Mouse (Mus musculus): Measurements from ENCODE around the gene Wdr37. TPM values are rescaled to one million over a fixed set of nuclear protein-coding genes. Genes with fewer than 3 reads are reported as not detected.

Wdr37 gene
- polyA plus RNA-seq, 1 experiment from 2014 or later, result 50.7 TPM

DNA sequence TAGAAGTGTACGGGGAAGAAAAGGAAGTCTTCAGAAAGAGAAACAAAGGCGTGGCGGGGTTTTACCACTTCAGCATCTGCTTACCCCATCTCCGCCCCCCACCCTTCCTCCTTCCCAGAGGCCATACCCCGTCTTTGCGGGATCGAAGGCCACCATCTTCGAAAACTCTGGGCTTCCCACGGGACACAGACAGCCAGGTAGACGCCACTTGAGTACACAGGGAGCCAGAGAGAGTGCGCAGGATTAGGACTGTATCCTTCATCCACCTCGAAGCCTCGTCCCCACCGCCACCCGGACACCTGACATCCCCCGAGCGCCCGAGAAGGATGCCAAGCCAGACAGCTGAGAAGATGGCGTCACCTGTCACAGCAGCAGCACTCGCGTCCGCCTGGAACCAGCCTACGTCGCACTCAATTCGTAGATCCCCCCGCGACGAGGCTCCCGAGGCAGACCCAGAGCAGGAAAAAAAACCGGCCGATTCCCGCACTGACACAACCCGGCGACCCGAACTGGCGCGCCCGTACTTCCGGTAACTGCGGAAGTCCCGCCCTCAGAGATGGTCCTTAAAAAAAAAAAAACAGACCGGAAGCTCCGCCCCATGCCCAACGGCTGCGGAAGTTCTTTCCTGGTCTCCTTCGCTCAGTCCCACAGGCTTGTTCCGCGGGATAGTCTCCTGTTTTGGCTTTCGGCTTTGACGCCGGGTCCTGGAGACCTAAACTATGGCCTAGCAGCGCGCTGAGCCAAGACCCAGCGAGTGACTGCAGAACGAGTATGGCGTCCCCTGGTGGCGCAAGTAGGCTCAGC, 997 bp downstream of the Wdr37 start:
- WGBS, result under 1% methylated on average over 57 of the region's 57 CpGs
- Histone ChIP-seq H3K4me1 (ENCODE audit: control insufficient read depth, insufficient read depth, low read depth, low read length) (peaks cover 15% of the 10 kb centered on the region), H3K4me3 (ENCODE audit: low read length) (peak overlapping the region; percentile 72), H3K4me2 (ENCODE audit: low read length) (peak overlapping the region; percentile 91), H3K9ac (ENCODE audit: low read depth, low read length) (peak overlapping the region; percentile 78), H3K36me3 (ENCODE audit: control insufficient read depth, insufficient read depth, low read length) (no peaks in the 10 kb centered on the region), H3K27ac (ENCODE audit: low read depth, low read length) (peak overlapping the region; percentile 96), H3K27me3 (replicated peaks; ENCODE audit: control insufficient read depth, insufficient read depth, low read length) (no peaks in the 10 kb centered on the region), H3K9me3 (ENCODE audit: control insufficient read depth, low read length) (no peaks in the 10 kb centered on the region)
- peak; percentile 96 for ATAC-seq

DNA sequence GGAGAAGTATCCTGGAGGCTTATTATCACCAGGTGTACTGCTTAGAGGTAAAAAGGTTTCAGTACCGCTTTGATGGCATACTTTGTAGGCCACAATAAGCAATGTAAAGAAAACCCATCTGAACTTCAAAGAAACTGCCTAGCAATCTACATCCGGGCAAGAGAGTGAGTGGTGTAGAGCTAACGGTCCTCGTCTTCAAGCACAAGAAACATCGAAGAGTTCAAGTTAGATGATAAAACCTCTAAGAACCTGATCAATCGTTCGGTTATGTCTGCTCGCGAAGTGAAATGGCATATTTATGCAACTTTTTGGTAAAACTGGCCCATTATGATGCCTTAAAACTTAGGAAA, 1.6 kb downstream of the Wdr37 start:
- 6% methylated on average over 9 of the region's 9 CpGs for WGBS
- no peaks in the 10 kb centered on the region for H3K9me3 ChIP-seq (ENCODE audit: control insufficient read depth, low read length)
- H3K4me1 ChIP-seq (ENCODE audit: control insufficient read depth, insufficient read depth, low read depth, low read length), result peaks cover 15% of the 10 kb centered on the region
- no peaks in the 10 kb centered on the region for H3K27me3 ChIP-seq (replicated peaks; ENCODE audit: control insufficient read depth, insufficient read depth, low read length)
- H3K27ac ChIP-seq (ENCODE audit: low read depth, low read length), result peak overlapping the region; percentile 96
- H3K36me3 ChIP-seq (ENCODE audit: control insufficient read depth, insufficient read depth, low read length), result no peaks in the 10 kb centered on the region
- ATAC-seq, result no peak
- H3K4me3 ChIP-seq (ENCODE audit: low read length), result peak overlapping the region; percentile 72
- H3K9ac ChIP-seq (ENCODE audit: low read depth, low read length), result peak overlapping the region; percentile 78
- peak overlapping the region; percentile 91 for H3K4me2 ChIP-seq (ENCODE audit: low read length)

DNA sequence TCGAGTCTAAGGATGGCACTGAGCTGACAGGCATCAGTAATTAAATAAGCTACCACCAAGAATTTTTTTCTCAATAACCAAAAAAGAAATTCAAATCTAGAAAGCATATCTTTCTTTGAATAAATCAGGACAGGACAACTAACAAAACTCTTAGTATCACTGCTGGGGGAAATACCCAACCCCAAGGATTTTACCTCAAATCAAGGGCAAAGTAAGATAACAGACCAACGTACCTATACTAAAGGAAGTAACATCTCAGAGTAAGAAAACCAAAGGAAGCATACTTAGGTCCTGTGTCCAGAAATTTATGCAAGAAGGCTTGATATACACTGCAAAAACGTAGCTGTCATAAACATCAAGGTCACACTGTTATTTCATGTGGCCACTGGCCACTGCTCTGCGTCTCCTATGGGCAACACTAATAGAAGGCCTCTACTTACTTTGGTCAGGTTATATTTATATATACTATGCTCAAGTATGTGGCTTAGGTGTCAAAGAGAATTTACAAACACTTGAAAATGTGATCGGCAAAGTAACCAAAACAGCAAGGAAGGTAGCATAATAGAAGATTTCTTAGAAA, 2.0 kb downstream of the Wdr37 start:
- peaks cover 15% of the 10 kb centered on the region for H3K4me1 ChIP-seq (ENCODE audit: control insufficient read depth, insufficient read depth, low read depth, low read length)
- H3K36me3 ChIP-seq (ENCODE audit: control insufficient read depth, insufficient read depth, low read length), result no peaks in the 10 kb centered on the region
- peak overlapping the region; percentile 91 for H3K4me2 ChIP-seq (ENCODE audit: low read length)
- 74% methylated on average over 5 of the region's 5 CpGs for WGBS
- H3K4me3 ChIP-seq (ENCODE audit: low read length), result peak overlapping the region; percentile 72
- no peak for ATAC-seq
- no peaks in the 10 kb centered on the region for H3K27me3 ChIP-seq (replicated peaks; ENCODE audit: control insufficient read depth, insufficient read depth, low read length)
- no peak overlapping the region for H3K27ac ChIP-seq (ENCODE audit: low read depth, low read length)
- H3K9me3 ChIP-seq (ENCODE audit: control insufficient read depth, low read length), result no peaks in the 10 kb centered on the region
- H3K9ac ChIP-seq (ENCODE audit: low read depth, low read length), result peak overlapping the region; percentile 78

DNA sequence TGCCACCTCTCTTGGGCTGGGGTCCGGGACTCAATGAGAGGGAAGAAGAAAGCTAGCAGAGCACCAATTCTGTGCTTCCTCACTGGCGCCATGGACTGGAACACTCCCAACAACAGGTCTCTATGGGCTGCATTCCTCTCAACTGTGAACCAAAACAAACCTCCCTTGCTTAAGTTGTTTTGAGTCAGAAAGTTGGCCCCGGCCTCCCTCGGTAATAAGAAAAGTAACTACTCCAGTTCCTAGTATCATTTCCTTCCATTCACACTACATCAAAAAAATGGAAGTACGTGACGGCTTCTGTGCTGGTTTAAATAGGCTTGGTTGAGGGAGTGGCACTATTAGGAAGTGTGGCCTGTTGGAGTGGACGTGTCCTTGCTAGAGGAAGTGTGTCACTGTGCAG, 5.1 kb downstream of the Wdr37 start:
- Histone ChIP-seq H3K27me3 (replicated peaks; ENCODE audit: control insufficient read depth, insufficient read depth, low read length) (no peaks in the 10 kb centered on the region), H3K36me3 (ENCODE audit: control insufficient read depth, insufficient read depth, low read length) (no peaks in the 10 kb centered on the region), H3K4me2 (ENCODE audit: low read length) (no peak overlapping the region), H3K9me3 (ENCODE audit: control insufficient read depth, low read length) (no peaks in the 10 kb centered on the region), H3K27ac (ENCODE audit: low read depth, low read length) (no peak overlapping the region), H3K9ac (ENCODE audit: low read depth, low read length) (no peak overlapping the region), H3K4me1 (ENCODE audit: control insufficient read depth, insufficient read depth, low read depth, low read length) (peaks cover 15% of the 10 kb centered on the region), H3K4me3 (ENCODE audit: low read length) (no peak overlapping the region)
- WGBS, result 84% methylated on average over 7 of the region's 7 CpGs
- ATAC-seq, result no peak

DNA sequence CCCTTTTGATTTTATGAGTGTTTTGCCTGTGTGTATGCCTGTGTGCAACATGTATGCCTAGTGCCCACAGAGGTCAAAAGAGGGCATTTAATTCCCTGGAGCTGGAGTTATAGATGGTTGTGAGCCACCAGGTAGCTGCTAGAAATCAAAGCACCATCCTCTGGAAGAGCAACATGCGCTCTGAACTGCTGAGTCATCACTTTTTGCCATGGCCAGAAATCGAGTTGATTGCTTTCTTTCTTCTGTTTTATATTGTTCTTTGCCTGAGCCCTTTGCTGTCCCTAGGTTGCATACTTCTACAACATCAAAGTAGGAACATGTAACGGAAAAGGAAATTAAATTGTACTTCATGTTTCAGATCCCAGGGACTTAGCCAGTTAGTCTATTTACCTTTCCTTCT, 6.7 kb downstream of the Wdr37 start:
- no peak overlapping the region for H3K4me2 ChIP-seq (ENCODE audit: low read length)

DNA sequence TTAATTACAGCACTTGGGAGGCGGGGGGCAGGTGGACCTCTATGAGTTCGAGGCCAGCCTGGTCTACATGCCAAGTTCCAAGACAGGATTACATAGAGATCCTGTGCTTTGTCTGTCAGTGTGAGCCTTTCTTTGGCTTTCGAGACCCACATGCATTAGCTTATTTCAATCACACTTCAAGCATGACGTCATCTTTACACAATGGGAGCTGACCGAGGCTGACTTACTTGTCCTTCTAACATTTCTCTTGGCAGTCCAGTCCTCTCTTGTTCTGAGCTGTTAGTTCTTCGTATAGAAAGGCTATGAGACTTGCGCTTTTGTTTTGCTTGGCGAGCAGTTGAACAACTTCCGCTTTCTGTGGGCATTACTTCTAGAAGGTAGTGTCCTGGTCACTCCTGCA, 10.8 kb downstream of the Wdr37 start:
- H3K27me3 ChIP-seq (replicated peaks; ENCODE audit: control insufficient read depth, insufficient read depth, low read length), result no peaks in the 10 kb centered on the region
- ATAC-seq, result no peak
- no peak overlapping the region for H3K4me2 ChIP-seq (ENCODE audit: low read length)
- 87% methylated on average over 9 of the region's 9 CpGs for WGBS
- no peaks in the 10 kb centered on the region for H3K4me1 ChIP-seq (ENCODE audit: control insufficient read depth, insufficient read depth, low read depth, low read length)
- H3K9ac ChIP-seq (ENCODE audit: low read depth, low read length), result no peak overlapping the region
- no peak overlapping the region for H3K27ac ChIP-seq (ENCODE audit: low read depth, low read length)
- no peak overlapping the region for H3K4me3 ChIP-seq (ENCODE audit: low read length)
- H3K36me3 ChIP-seq (ENCODE audit: control insufficient read depth, insufficient read depth, low read length), result peaks cover 10% of the 10 kb centered on the region
- H3K9me3 ChIP-seq (ENCODE audit: control insufficient read depth, low read length), result no peaks in the 10 kb centered on the region

More for the DNA sequence above, 6.7 kb downstream of the Wdr37 start:
- peaks cover 5% of the 10 kb centered on the region for H3K36me3 ChIP-seq (ENCODE audit: control insufficient read depth, insufficient read depth, low read length)
- no peak overlapping the region for H3K4me3 ChIP-seq (ENCODE audit: low read length)
- no peaks in the 10 kb centered on the region for H3K27me3 ChIP-seq (replicated peaks; ENCODE audit: control insufficient read depth, insufficient read depth, low read length)
- H3K27ac ChIP-seq (ENCODE audit: low read depth, low read length), result no peak overlapping the region
- ATAC-seq, result no peak
- no peak overlapping the region for H3K9ac ChIP-seq (ENCODE audit: low read depth, low read length)
- 86% methylated on average over 3 of the region's 3 CpGs for WGBS
- H3K9me3 ChIP-seq (ENCODE audit: control insufficient read depth, low read length), result no peaks in the 10 kb centered on the region
- peaks cover 14% of the 10 kb centered on the region for H3K4me1 ChIP-seq (ENCODE audit: control insufficient read depth, insufficient read depth, low read depth, low read length)

DNA sequence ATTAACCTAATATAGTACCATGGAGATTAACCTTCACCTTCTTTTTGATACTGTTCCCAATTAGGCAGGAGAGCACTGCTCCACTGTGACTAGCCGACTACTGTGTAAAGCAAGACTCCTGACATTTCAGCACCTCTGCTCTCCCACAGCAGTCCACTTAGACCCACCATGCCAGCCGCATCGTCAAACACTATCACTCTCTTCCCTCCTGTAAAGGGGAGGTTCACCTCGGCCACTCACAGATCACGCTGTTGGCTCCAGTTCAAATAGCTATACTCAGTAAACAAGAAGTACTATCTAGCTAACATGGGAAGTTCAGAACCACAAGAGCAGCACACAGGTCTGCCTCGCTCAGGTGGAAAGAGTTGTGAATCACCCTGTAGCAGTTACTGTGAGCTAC, 13.3 kb downstream of the Wdr37 start:
- no peak for ATAC-seq
- no peak overlapping the region for H3K9ac ChIP-seq (ENCODE audit: low read depth, low read length)
- WGBS, result 94% methylated on average over 6 of the region's 6 CpGs
- no peak overlapping the region for H3K4me2 ChIP-seq (ENCODE audit: low read length)
- no peaks in the 10 kb centered on the region for H3K4me1 ChIP-seq (ENCODE audit: control insufficient read depth, insufficient read depth, low read depth, low read length)
- H3K36me3 ChIP-seq (ENCODE audit: control insufficient read depth, insufficient read depth, low read length), result peaks cover 14% of the 10 kb centered on the region
- no peaks in the 10 kb centered on the region for H3K27me3 ChIP-seq (replicated peaks; ENCODE audit: control insufficient read depth, insufficient read depth, low read length)
- no peak overlapping the region for H3K4me3 ChIP-seq (ENCODE audit: low read length)
- no peaks in the 10 kb centered on the region for H3K9me3 ChIP-seq (ENCODE audit: control insufficient read depth, low read length)
- H3K27ac ChIP-seq (ENCODE audit: low read depth, low read length), result no peak overlapping the region

DNA sequence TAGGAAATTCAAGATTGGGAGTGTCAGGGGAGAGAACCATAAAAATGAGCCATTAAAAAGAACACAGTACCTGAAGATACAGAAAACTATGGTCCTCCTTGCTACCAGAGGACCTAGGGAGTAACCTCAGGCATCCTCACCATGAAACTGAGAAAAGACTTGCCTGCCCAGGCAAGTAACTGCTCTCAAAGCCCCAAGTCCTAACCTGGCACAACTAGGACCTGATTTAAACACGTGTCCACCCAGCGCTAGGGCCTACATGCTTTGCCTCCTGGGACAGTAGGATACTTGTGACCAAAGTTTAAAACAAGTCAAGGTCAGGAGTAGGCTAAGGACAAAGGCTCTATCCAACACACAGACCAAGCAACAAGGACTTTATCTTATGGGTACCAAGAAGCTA, 16.9 kb downstream of the Wdr37 start:
- 92% methylated on average over 2 of the region's 2 CpGs for WGBS
- H3K9me3 ChIP-seq (ENCODE audit: control insufficient read depth, low read length), result no peaks in the 10 kb centered on the region
- H3K4me2 ChIP-seq (ENCODE audit: low read length), result no peak overlapping the region
- no peaks in the 10 kb centered on the region for H3K27me3 ChIP-seq (replicated peaks; ENCODE audit: control insufficient read depth, insufficient read depth, low read length)
- H3K36me3 ChIP-seq (ENCODE audit: control insufficient read depth, insufficient read depth, low read length), result peaks cover 13% of the 10 kb centered on the region
- no peaks in the 10 kb centered on the region for H3K4me1 ChIP-seq (ENCODE audit: control insufficient read depth, insufficient read depth, low read depth, low read length)
- no peak overlapping the region for H3K27ac ChIP-seq (ENCODE audit: low read depth, low read length)
- H3K9ac ChIP-seq (ENCODE audit: low read depth, low read length), result no peak overlapping the region
- no peak overlapping the region for H3K4me3 ChIP-seq (ENCODE audit: low read length)
- no peak for ATAC-seq

DNA sequence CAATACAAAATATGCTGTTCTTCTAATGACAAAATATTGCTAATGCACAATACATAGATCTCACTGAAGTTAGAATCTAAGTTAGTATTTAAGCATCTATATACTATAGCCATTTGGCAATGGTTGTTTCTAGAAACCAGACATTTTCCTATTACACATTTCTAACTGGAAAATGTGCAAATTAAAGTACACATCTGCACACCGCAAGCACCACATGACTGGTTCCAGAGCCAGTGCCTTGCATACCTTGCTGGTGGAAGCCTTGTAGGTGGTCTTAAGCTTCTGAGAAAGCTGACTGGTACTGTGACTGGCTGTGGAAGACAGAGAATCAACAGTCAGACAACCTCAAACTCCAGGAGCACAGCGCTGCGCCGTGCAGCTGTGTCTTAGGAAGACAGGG, 18.3 kb downstream of the Wdr37 start:
- Histone ChIP-seq H3K27me3 (replicated peaks; ENCODE audit: control insufficient read depth, insufficient read depth, low read length) (no peaks in the 10 kb centered on the region), H3K4me3 (ENCODE audit: low read length) (no peak overlapping the region), H3K27ac (ENCODE audit: low read depth, low read length) (no peak overlapping the region), H3K36me3 (ENCODE audit: control insufficient read depth, insufficient read depth, low read length) (peaks cover 19% of the 10 kb centered on the region), H3K4me1 (ENCODE audit: control insufficient read depth, insufficient read depth, low read depth, low read length) (no peaks in the 10 kb centered on the region), H3K9me3 (ENCODE audit: control insufficient read depth, low read length) (no peaks in the 10 kb centered on the region), H3K9ac (ENCODE audit: low read depth, low read length) (no peak overlapping the region), H3K4me2 (ENCODE audit: low read length) (no peak overlapping the region)
- 97% methylated on average over 4 of the region's 4 CpGs for WGBS
- ATAC-seq, result no peak
